Mouse (Mus musculus): ENCODE measurements at regions not wholly inside any gene's neighbourhood (a gene's known extent, or its start where the extent isn't known, plus 50 kb on each side); places are given as distances from the start of the nearest gene placed in this dataset.

DNA sequence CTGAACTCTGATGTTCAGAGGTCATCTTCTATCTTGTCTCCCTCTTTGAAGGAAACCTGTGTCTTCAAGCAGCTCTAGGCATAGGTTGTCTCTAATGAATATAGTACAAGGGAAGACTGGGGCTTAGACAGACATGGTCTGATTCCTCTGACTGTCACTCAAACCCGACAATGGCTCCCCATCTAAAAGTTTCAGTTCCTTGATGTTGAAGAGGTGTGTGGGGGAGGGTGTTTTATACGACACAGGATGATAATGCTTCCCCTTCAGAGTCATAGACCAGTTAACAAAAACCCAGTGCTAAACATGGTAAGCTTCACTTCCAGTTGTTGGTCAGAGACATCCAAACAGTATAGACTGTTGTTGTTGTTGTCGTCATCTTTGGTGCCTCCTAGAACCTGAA is 195.3 kb upstream of the Map3k1 start:
- no peak overlapping the region for H3K27ac ChIP-seq (replicated peaks)
- H3K36me3 ChIP-seq = no peaks in the 10 kb centered on the region
- no peaks in the 10 kb centered on the region for H3K27me3 ChIP-seq (ENCODE audit: low read depth, poor library complexity, severe bottlenecking)
- peaks cover 29% of the 10 kb centered on the region for H3K4me1 ChIP-seq
- 93% methylated on average over 3 of the region's 3 CpGs for WGBS
- no peak for DNase-seq (ENCODE audit: low spot score)
- H3K9me3 ChIP-seq (replicated peaks) = 0 out of 2 replicates have a peak, but pooled peaks cover 5% of the 10 kb centered on the region
- no peak overlapping the region for H3K4me3 ChIP-seq

- H3K9me3 ChIP-seq (replicated peaks) = 0 out of 2 replicates have a peak, but pooled peaks cover 9% of the 10 kb centered on the region
- H3K4me3 ChIP-seq = no peak overlapping the region
- no peak overlapping the region for H3K27ac ChIP-seq (replicated peaks)
- H3K4me1 ChIP-seq = peaks cover 24% of the 10 kb centered on the region
- no peak for DNase-seq (ENCODE audit: low spot score)
- no peaks in the 10 kb centered on the region for H3K36me3 ChIP-seq
- 85% methylated on average over 8 of the region's 8 CpGs for WGBS
- H3K27me3 ChIP-seq (ENCODE audit: low read depth, poor library complexity, severe bottlenecking) = no peaks in the 10 kb centered on the region
Observed at GRCm38 (mm10) chr13:112005421-112005820, 196.6 kb upstream of the Map3k1 start.

- Histone ChIP-seq H3K27ac (replicated peaks) (no peak overlapping the region), H3K36me3 (no peaks in the 10 kb centered on the region), H3K4me1 (no peaks in the 10 kb centered on the region), H3K9me3 (replicated peaks) (0 out of 2 replicates have a peak, but pooled peaks cover 9% of the 10 kb centered on the region), H3K27me3 (ENCODE audit: low read depth, poor library complexity, severe bottlenecking) (no peaks in the 10 kb centered on the region), H3K4me3 (no peak overlapping the region)
- no peak for DNase-seq (ENCODE audit: low spot score)
- WGBS = 94% methylated on average over 5 of the region's 5 CpGs
Observed at GRCm38 (mm10) chr13:112008806-112009205, 200.0 kb upstream of the Map3k1 start.

- H3K9me3 ChIP-seq (replicated peaks) = 0 out of 2 replicates have a peak, but pooled peaks cover 9% of the 10 kb centered on the region
- H3K27me3 ChIP-seq (ENCODE audit: low read depth, poor library complexity, severe bottlenecking) = no peaks in the 10 kb centered on the region
- DNase-seq (ENCODE audit: low spot score) = no peak
- no peaks in the 10 kb centered on the region for H3K4me1 ChIP-seq
- WGBS = 79% methylated on average over 3 of the region's 3 CpGs
- no peak overlapping the region for H3K4me3 ChIP-seq
- no peak overlapping the region for H3K27ac ChIP-seq (replicated peaks)
- no peaks in the 10 kb centered on the region for H3K36me3 ChIP-seq
Observed at GRCm38 (mm10) chr13:112009288-112009687, 200.5 kb upstream of the Map3k1 start.

DNA sequence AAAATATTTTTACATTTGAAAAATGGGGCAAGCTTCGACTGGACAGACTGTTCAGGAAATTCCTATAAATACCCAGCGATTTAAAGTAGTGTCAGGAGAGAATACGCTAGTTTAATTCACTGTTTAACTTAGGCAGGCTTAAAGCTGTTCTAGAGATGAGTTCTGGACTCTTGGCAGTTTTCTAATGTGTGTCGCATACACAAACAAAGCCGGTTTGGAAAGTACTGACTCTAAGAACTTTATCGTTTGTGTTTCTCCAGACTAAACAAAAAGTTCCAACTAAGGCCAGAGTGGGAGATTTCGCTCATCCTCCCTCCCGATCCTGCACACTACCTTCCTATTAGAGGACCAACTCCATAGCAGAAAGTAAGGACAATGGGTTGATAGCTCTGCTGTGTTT is 201.7 kb upstream of the Map3k1 start:
- 90% methylated on average over 8 of the region's 8 CpGs for WGBS
- Histone ChIP-seq H3K9me3 (replicated peaks) (0 out of 2 replicates have a peak, but pooled peaks cover 9% of the 10 kb centered on the region), H3K27me3 (ENCODE audit: low read depth, poor library complexity, severe bottlenecking) (no peaks in the 10 kb centered on the region), H3K27ac (replicated peaks) (no peak overlapping the region), H3K36me3 (no peaks in the 10 kb centered on the region), H3K4me1 (no peaks in the 10 kb centered on the region), H3K4me3 (no peak overlapping the region)
- DNase-seq (ENCODE audit: low spot score) = no peak

GRCm38 (mm10) chr13:112012640-112013039 is 203.8 kb upstream of the Map3k1 start:
- Histone ChIP-seq H3K9me3 (replicated peaks) (0 out of 2 replicates have a peak, but pooled peaks cover 9% of the 10 kb centered on the region), H3K27ac (replicated peaks) (no peak overlapping the region), H3K4me1 (no peaks in the 10 kb centered on the region), H3K4me3 (no peak overlapping the region), H3K36me3 (no peaks in the 10 kb centered on the region), H3K27me3 (ENCODE audit: low read depth, poor library complexity, severe bottlenecking) (no peaks in the 10 kb centered on the region)
- WGBS = 62% methylated on average over 1 of the region's 1 CpGs
- DNase-seq (ENCODE audit: low spot score) = no peak

GRCm38 (mm10) chr13:112015083-112015482 is 206.3 kb upstream of the Map3k1 start:
- H3K27ac ChIP-seq (replicated peaks) = no peak overlapping the region
- WGBS = 95% methylated on average over 3 of the region's 3 CpGs
- H3K9me3 ChIP-seq (replicated peaks) = no peaks in the 10 kb centered on the region
- no peaks in the 10 kb centered on the region for H3K4me1 ChIP-seq
- no peaks in the 10 kb centered on the region for H3K27me3 ChIP-seq (ENCODE audit: low read depth, poor library complexity, severe bottlenecking)
- no peaks in the 10 kb centered on the region for H3K36me3 ChIP-seq
- no peak for DNase-seq (ENCODE audit: low spot score)
- no peak overlapping the region for H3K4me3 ChIP-seq

DNA sequence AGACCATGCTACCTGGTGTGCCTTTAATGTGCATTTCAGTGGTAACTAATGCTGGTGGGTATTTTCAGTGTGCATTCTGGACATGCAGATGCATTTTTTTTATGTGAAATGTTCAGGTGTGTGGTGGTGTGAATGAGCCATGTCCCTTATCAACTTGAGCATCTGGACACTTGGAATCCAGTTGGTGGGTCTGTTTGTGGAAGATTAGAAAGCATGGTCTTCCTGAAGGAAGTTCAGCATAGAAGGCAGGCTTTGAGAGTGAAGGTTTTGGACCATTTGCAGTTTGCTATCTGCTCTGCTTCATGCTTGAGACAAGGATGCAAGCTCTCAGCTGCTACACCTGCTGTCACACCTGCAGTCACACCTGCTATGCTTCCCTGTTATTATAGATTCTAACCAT is 207.5 kb upstream of the Map3k1 start:
- no peaks in the 10 kb centered on the region for H3K36me3 ChIP-seq
- no peaks in the 10 kb centered on the region for H3K9me3 ChIP-seq (replicated peaks)
- H3K4me1 ChIP-seq = no peaks in the 10 kb centered on the region
- no peak for DNase-seq (ENCODE audit: low spot score)
- H3K27me3 ChIP-seq (ENCODE audit: low read depth, poor library complexity, severe bottlenecking) = no peaks in the 10 kb centered on the region
- H3K27ac ChIP-seq (replicated peaks) = no peak overlapping the region
- no peak overlapping the region for H3K4me3 ChIP-seq

GRCm38 (mm10) chr13:112018497-112019281 is 209.9 kb upstream of the Map3k1 start:
- Histone ChIP-seq H3K4me1 (peaks cover 7% of the 10 kb centered on the region), H3K4me3 (no peak overlapping the region), H3K9me3 (replicated peaks) (no peaks in the 10 kb centered on the region), H3K27me3 (ENCODE audit: low read depth, poor library complexity, severe bottlenecking) (no peaks in the 10 kb centered on the region), H3K27ac (replicated peaks) (no peak overlapping the region), H3K36me3 (no peaks in the 10 kb centered on the region)
- 93% methylated on average over 7 of the region's 7 CpGs for WGBS
- no peak for DNase-seq (ENCODE audit: low spot score)

DNA sequence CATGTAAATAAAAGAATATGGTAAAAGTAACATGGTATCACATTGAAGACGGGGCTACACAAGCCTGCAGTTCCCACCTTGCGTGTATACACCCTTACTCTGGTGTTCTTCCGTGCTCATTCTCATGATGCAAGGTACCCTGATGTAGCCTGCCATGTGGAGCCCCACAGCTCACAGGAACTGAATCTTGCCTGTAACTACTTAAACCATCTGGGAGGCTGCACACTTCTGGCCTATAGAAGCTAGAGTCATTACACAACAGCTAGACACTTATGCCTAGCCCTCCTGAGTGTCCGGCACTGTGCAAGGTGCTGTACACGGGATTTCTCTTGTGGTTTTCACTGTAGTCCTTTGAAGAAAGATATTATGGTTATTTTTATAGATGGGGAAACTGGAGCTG is 210.8 kb upstream of the Map3k1 start:
- Histone ChIP-seq H3K27ac (replicated peaks) (no peak overlapping the region), H3K4me3 (no peak overlapping the region), H3K36me3 (no peaks in the 10 kb centered on the region), H3K4me1 (peaks cover 7% of the 10 kb centered on the region), H3K9me3 (replicated peaks) (no peaks in the 10 kb centered on the region), H3K27me3 (ENCODE audit: low read depth, poor library complexity, severe bottlenecking) (no peaks in the 10 kb centered on the region)
- DNase-seq (ENCODE audit: low spot score) = no peak
- WGBS = 92% methylated on average over 5 of the region's 5 CpGs

- H3K4me1 ChIP-seq = peaks cover 7% of the 10 kb centered on the region
- no peaks in the 10 kb centered on the region for H3K9me3 ChIP-seq (replicated peaks)
- H3K36me3 ChIP-seq = no peaks in the 10 kb centered on the region
- no peak overlapping the region for H3K4me3 ChIP-seq
- WGBS = 57% methylated on average over 4 of the region's 4 CpGs
- no peaks in the 10 kb centered on the region for H3K27me3 ChIP-seq (ENCODE audit: low read depth, poor library complexity, severe bottlenecking)
- no peak overlapping the region for H3K27ac ChIP-seq (replicated peaks)
- no peak for DNase-seq (ENCODE audit: low spot score)
Observed at GRCm38 (mm10) chr13:112023171-112023570, 214.4 kb upstream of the Map3k1 start.

DNA sequence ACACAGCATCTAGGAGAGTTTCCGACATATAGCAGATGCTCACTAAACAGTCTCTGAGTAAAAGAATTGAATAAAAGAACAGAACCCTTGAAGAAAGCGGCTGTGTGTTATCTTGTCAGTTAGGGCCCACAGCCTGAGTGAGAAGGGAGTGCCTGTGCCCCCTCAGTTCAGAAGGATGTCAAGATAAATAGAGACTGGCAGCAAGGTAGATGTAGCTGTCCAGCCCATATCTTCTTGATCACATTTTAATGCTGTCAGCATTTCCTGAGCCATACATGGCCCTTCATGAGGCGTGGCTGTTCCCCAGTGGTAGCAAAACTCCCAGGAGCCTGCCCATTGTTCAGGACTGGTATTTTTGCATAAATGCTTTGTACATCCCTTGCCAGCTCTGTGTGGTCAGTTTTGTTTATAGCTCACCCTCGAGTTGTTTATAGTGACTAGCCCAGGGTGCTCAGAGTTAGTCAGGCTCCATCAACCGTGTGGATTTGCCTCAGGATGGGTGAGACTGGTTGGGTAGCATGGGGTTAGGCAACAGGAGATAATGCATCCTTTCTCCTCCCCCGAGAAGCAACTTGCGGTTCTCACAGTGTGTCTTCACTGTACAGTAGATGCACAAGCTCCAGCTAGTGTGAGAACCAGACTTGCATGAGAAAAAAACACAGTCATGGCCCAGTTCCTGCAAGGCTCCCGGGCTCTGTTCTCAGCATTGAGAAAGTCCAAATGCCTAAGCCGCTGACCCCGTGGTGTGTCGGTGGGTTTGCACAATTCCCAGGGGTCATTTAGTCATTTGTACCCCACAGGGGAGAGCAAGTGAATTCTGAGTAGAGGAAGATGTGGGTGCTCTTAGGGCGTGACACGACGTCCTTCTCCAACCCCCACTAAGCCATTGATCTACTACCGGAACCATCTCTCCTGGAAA is 216.1 kb upstream of the Map3k1 start:
- Histone ChIP-seq H3K27me3 (ENCODE audit: low read depth, poor library complexity, severe bottlenecking) (no peaks in the 10 kb centered on the region), H3K4me1 (peaks cover 7% of the 10 kb centered on the region), H3K27ac (replicated peaks) (no peak overlapping the region), H3K36me3 (no peaks in the 10 kb centered on the region), H3K4me3 (no peak overlapping the region), H3K9me3 (replicated peaks) (no peaks in the 10 kb centered on the region)
- 86% methylated on average over 15 of the region's 15 CpGs for WGBS
- DNase-seq (ENCODE audit: low spot score) = no peak

DNA sequence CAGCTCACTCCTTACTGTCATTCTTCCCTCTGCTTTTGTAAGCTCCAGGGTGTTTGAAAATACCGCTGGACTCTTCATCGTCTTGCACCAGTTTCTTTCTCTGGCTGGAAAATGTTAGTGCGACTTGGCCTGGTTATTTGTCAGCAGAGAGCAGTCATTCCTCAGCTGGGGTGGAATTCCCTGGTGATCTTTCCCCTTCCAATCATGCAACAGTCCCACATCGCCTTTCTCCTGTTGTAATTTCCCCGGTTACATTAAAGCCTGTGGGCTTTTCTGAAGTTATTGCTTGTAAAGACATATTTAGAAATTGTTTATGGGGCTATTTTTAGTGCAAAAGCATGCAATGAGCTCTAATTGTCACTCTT is 216.8 kb upstream of the Map3k1 start:
- Histone ChIP-seq H3K36me3 (no peaks in the 10 kb centered on the region), H3K27me3 (ENCODE audit: low read depth, poor library complexity, severe bottlenecking) (no peaks in the 10 kb centered on the region), H3K4me1 (peaks cover 7% of the 10 kb centered on the region), H3K27ac (replicated peaks) (no peak overlapping the region), H3K9me3 (replicated peaks) (no peaks in the 10 kb centered on the region), H3K4me3 (no peak overlapping the region)
- WGBS = 92% methylated on average over 5 of the region's 5 CpGs
- DNase-seq (ENCODE audit: low spot score) = no peak

Data from midbrain, embryonic 10.5 days (tissue).